Mouse (Mus musculus): ENCODE measurements at regions not wholly inside any gene's neighbourhood (a gene's known extent, or its start where the extent isn't known, plus 50 kb on each side); places are given as distances from the start of the nearest gene placed in this dataset.

GRCm38 (mm10) chr17:3962176-3962575 is 266.1 kb upstream of the Nox3 start:
- DNase-seq (ENCODE audit: low read depth), result no peak

DNA sequence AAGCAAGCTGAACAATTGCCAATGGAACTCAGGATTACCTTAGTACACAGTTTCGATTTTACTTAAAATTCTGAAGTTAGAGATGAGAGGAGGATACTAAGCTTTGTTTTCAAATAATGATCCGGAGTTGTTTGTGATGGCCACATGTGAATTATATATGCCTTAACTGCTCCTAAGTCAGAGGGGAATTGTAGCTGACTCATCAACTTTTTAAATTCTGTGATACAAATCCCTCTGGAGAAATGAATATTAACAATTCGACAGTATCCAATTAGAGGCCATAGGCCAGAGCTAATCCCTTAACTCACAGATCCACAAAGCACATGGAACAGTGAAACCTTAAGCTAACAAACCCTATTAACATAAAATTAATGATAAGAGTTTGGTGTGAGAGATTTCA is 250.5 kb upstream of the Nox3 start:
- no peak for DNase-seq (ENCODE audit: low read depth)

DNA sequence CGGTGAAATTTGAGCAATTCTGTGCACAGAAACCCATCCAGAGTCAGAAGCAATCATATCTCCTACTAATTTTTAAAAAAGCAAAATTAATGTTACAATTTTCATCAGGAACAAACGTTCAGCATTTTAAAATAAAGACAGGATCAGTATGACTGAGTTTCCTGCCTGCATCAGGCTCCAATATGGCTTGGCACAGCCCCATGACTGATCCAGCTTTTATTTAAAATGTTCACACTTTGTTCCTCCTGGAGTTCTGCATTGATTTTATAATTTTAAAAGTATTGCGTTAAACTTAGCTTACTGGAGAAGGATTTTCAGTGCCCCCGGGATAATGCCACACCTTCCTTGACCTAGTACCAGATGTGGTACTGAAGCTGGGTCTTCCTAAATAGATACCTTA is 240.3 kb upstream of the Nox3 start:
- no peak for DNase-seq (ENCODE audit: low read depth)

DNA sequence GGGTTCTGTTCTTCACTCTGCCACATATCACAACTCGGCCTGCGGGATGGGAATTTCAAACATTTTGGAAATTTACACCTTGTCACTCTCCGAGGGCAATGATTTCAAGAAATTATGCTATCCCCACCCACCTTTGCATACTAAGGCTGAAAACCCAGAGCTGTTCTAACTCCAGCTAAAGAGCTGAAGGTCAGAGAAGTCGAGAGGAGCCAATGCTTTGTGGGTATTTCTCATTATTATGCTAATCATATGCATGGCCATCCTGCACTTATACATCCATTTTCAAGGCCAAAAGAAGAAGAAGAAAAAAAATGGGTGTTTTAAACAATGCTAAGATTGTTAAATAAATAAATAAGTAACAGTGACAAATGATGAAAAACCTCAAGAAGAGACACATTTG is 237.1 kb upstream of the Nox3 start:
- no peak for DNase-seq (ENCODE audit: low read depth)

- peak; percentile 3 for DNase-seq (ENCODE audit: low read depth)
Measured at GRCm38 (mm10) chr17:3932071-3932470, 236.0 kb upstream of the Nox3 start.

DNA sequence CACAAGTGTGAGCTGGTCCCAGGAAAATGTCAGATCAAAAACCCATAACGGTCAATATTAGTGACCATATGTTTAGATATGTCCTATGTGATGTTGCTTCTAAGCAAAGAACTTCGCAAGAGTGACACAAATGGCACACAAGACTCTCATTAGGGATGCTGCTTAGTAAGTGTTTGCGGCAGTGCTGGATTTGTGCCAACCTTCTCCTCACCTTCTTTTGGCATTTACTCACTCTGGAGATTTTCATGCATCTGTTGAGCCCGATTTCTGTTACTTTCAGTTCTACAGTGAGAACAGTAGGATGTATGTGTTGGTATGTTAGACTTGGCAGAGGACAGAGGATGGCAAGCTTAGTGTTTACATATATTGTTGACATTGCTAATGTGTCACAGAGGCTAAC is 231.0 kb upstream of the Nox3 start:
- DNase-seq (ENCODE audit: low read depth), result no peak

DNA sequence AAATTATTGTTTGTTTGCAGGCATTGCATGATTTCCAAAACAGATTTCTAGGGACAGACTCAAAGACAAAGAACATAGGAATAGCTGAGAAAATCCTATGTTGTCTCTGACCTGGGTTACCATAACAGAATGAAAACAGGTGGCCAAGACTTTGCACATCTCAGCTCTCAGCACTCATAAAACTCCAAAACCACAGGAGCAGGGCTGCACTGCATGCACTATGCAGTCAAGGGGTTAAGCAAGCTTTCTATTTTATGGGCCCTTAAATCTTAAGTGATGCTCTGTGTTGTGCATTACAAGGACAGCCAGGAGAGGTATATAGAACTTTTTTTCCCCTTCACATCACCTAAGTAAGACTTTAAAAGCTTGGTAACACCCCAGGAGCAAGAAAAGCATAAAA is 224.2 kb upstream of the Nox3 start:
- DNase-seq (ENCODE audit: low read depth), result no peak

GRCm38 (mm10) chr17:3892826-3893225 is 196.8 kb upstream of the Nox3 start:
- DNase-seq (ENCODE audit: low read depth), result no peak

GRCm38 (mm10) chr17:3883146-3883545 is 187.1 kb upstream of the Nox3 start:
- DNase-seq (ENCODE audit: low read depth), result no peak

GRCm38 (mm10) chr17:3879075-3879474 is 183.0 kb upstream of the Nox3 start:
- peak; percentile 48 for DNase-seq (ENCODE audit: low read depth)

DNA sequence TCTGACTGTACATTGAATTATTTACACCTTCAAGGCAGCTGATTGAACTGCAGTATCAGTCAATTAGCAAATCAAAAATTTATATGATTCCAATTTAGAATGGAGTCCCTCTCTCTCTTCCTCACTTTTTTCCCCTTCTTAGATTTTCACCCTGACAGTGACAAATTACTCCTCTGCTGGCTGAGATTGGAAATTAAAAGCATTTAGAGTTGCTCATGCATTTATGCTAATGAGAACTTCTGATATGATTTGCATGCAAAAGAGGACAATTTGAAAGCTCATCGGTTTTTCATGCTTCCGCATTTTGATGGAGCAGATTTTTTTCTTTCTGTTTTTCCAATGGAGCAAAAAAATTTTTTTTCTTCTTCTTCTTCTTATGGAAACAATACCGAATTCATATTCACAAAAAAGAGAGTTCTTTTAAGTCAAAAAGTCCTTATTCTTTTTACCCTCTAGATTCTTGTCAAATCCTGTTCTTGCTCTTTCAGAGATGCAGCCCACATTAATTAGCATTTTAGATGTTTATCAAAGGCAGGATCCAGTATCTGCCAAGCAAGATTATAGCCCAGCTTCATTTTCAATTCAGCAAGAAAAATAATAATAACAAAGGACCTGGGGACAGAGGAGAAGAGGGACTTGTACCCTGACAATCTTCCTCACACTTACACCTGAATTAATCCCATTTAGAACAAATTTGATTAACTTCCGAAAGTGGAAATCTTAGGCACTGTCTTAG is 173.6 kb upstream of the Nox3 start:
- DNase-seq (ENCODE audit: low read depth), result no peak

DNA sequence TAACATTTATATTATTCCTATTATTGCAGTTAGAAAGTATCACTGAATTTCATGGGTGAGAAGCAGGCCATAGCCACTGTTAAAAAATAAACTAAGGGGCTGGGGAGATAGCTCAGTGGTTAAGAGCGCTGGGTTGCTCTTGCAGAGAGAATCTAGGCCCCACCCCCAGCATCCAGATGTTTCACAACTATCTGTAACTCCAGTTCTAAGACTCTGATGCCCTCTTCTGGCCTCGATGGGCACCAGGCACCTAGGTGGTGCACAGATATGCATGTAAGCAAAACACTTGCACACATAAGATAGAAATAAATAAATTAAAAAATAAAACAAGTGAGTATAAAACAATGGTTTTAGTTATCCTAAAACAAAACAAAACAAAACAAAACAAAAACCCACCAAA is 166.3 kb upstream of the Nox3 start:
- DNase-seq (ENCODE audit: low read depth), result peak; percentile 48

DNA sequence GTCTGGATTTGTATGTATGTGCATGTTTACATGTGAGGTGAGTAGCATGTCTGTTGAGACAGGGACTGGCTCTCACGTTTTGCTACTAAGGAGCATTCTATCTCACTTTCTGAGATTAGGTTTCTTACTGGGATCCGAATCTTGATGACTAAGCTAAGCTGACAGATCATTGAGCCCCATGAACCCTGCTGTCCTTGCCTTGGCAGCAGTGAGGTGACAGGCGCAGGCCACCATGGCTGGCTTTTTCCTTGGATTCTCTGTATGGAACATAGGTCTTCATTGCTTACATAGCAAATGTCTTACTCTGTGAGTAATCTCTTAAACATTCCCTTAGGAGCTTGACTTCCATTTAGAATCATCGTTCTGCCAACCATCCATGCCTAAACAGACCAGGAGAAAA is 140.3 kb upstream of the Nox3 start:
- no peak for DNase-seq (ENCODE audit: low read depth)

GRCm38 (mm10) chr17:3811187-3811586 is 115.1 kb upstream of the Nox3 start:
- no peak for DNase-seq (ENCODE audit: low read depth)

GRCm38 (mm10) chr17:3803507-3803906 is 107.4 kb upstream of the Nox3 start:
- no peak for DNase-seq (ENCODE audit: low read depth)

DNA sequence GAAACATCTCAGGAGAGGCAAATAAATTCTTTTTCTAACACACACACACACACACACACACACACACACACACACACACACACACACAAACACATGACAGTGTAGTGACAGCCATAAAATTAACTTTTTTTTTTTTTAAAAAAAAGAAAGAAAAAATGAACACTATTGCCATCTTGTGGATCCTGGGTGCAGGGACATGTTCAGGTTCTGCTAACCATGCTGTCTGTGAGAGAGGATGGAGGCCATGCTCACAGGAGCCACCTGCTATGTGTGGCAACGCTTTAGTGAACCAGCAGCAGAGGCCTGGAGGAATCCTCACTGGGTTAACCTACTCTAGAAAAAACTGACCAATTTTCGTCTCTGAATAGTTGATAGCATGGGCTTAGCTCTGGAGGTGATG is 96.5 kb upstream of the Nox3 start:
- DNase-seq (ENCODE audit: low read depth), result peak; percentile 37

- DNase-seq (ENCODE audit: low read depth), result no peak
Measured at GRCm38 (mm10) chr17:3782156-3782555, 86.1 kb upstream of the Nox3 start.

GRCm38 (mm10) chr17:3777691-3778090 is 81.6 kb upstream of the Nox3 start:
- no peak for DNase-seq (ENCODE audit: low read depth)

- no peak for DNase-seq (ENCODE audit: low read depth)
Measured at GRCm38 (mm10) chr17:3747808-3748335, 51.8 kb upstream of the Nox3 start.
